Comparison of ENCODE assay signal across 11 mouse cellular contexts in genomic region chr19:24523476-24524313, GRCm38 (mm10). TPM values are rescaled to one million over a fixed set of nuclear protein-coding genes. Genes with fewer than 3 reads are reported as not detected.
A peak's percentile ranks its signal among the peaks of the same experiment; 100 is the strongest.
DNase-seq lines count a peak whose midpoint lies in the region; ATAC-seq and TF ChIP-seq lines count a peak whose summit lies in the region.
"Had no signal": no experiment of that assay in that cellular context is flagged by ENCODE, and none has a peak within 500 bp of the region (broad histone marks: within the 10 kb centered on the region; RNA-seq: fewer than 3 reads in every experiment).

No protein-coding gene starts in this region.

- H3K9ac ChIP-seq in forebrain, postnatal 0 days: no peak overlapping the region
- no peak overlapping the region for H3K9ac ChIP-seq in forebrain, embryonic 13.5 days
- H3K9ac ChIP-seq: limb, embryonic 15.5 days; midbrain, embryonic 13.5 days had no signal

- 71% methylated on average over 15 of the region's 15 CpGs for WGBS in forebrain, postnatal 0 days
- WGBS in forebrain, embryonic 13.5 days: 75% methylated on average over 15 of the region's 15 CpGs

- H3K27ac ChIP-seq in forebrain, postnatal 0 days (ENCODE audit: low read depth, low read length): no peak overlapping the region
- H3K27ac ChIP-seq in forebrain, embryonic 13.5 days: no peak overlapping the region
- H3K27ac ChIP-seq in layer of hippocampus, adult 2 months: 0 out of 2 replicates have a peak overlapping the region, but pooled peaks have one; percentile 43
- H3K27ac ChIP-seq in gastrocnemius, adult 2 months: no peak overlapping the region
- H3K27ac ChIP-seq: limb, embryonic 15.5 days; midbrain, embryonic 13.5 days had no signal

- intact Hi-C loops in gastrocnemius, adult 2 months (cut with DNase I): no loop called here

- H3K4me1 ChIP-seq in forebrain, postnatal 0 days (ENCODE audit: insufficient read depth): no peaks in the 10 kb centered on the region
- H3K4me1 ChIP-seq in forebrain, embryonic 13.5 days: no peaks in the 10 kb centered on the region
- H3K4me1 ChIP-seq: limb, embryonic 15.5 days; midbrain, embryonic 13.5 days had no signal

- H3K27me3 ChIP-seq in forebrain, postnatal 0 days (ENCODE audit: insufficient read depth, low read length): no peaks in the 10 kb centered on the region
- H3K27me3 ChIP-seq in forebrain, embryonic 13.5 days: no peaks in the 10 kb centered on the region
- H3K27me3 ChIP-seq: limb, embryonic 15.5 days; midbrain, embryonic 13.5 days had no signal

- H3K36me3 ChIP-seq in forebrain, postnatal 0 days (ENCODE audit: insufficient read depth): no peaks in the 10 kb centered on the region
- H3K36me3 ChIP-seq in forebrain, embryonic 13.5 days (ENCODE audit: poor library complexity, severe bottlenecking): no peaks in the 10 kb centered on the region
- H3K36me3 ChIP-seq: limb, embryonic 15.5 days; midbrain, embryonic 13.5 days had no signal

- H3K9me3 ChIP-seq in forebrain, postnatal 0 days (ENCODE audit: low read length): no peaks in the 10 kb centered on the region
- H3K9me3 ChIP-seq in forebrain, embryonic 13.5 days (replicated peaks): no peaks in the 10 kb centered on the region
- H3K9me3 ChIP-seq: limb, embryonic 15.5 days; midbrain, embryonic 13.5 days had no signal

- no peak for TF ChIP-seq CTCF in forebrain, postnatal 0 days (IDR thresholded peaks at IDR 0.05; ENCODE audit: low read depth)
- no peak for TF ChIP-seq CTCF in layer of hippocampus, adult 2 months (conservative IDR thresholded peaks at IDR 0.05)
- no peak for TF ChIP-seq CTCF in gastrocnemius, adult 2 months (IDR thresholded peaks at IDR 0.05)

- peak; percentile 26 for DNase-seq in forebrain, postnatal 0 days
- peak; percentile 90 for DNase-seq in cerebellum, adult 8-10 months
- peak; percentile 55 to 72 for DNase-seq in layer of hippocampus, adult 2 months (ENCODE audit: low spot score in 2 of 2)
- peak; percentile 12 for DNase-seq in mesoderm, embryonic 11.5 days (ENCODE audit: low read depth, low spot score)
- no peak for DNase-seq in adrenal gland, postnatal 10 days
- DNase-seq in ovary, adult 18-20 months (ENCODE audit: low spot score): no peak
- no peak for DNase-seq in gastrocnemius, adult 2 months
- DNase-seq: gastrocnemius, postnatal 25 days had no signal

- no peak for ATAC-seq in forebrain, postnatal 0 days
- no peak for ATAC-seq in forebrain, embryonic 13.5 days
- ATAC-seq: midbrain, embryonic 13.5 days had no signal

- no peak overlapping the region for H3K4me3 ChIP-seq in forebrain, postnatal 0 days (ENCODE audit: low read depth, low read length)
- no peak overlapping the region for H3K4me3 ChIP-seq in forebrain, embryonic 13.5 days
- no peak overlapping the region for H3K4me3 ChIP-seq in layer of hippocampus, adult 2 months
- H3K4me3 ChIP-seq in gastrocnemius, adult 2 months: no peak overlapping the region
- H3K4me3 ChIP-seq: limb, embryonic 15.5 days; midbrain, embryonic 13.5 days had no signal

- no peak overlapping the region for H3K4me2 ChIP-seq in forebrain, postnatal 0 days (ENCODE audit: low read depth)
- H3K4me2 ChIP-seq in forebrain, embryonic 13.5 days: no peak overlapping the region
- H3K4me2 ChIP-seq: limb, embryonic 15.5 days; midbrain, embryonic 13.5 days had no signal

RNA-seq across cellular contexts. Expression of gene Pip5k1b, which starts 32.0 kb away (rescaled TPM):
- total RNA-seq in forebrain, postnatal 0 days (2014; rRNA removed): 2.7 and 3.2 TPM in 2 replicates
- polyA plus RNA-seq in forebrain, postnatal 0 days (2015; fragmentation: Nextera tagmentation; extraction: Ambion mirVana): 1.3 and 1.8 TPM in 2 replicates
- polyA plus RNA-seq in forebrain, embryonic 13.5 days (2015; fragmentation: Nextera tagmentation; extraction: Ambion mirVana): 1.2 and 1.6 TPM in 2 replicates
- 10 to 100 TPM; 68.4 to 72.1 TPM for total RNA-seq in layer of hippocampus, adult 2 months (2021)
- total RNA-seq in adrenal gland, postnatal 10 days (2021): 10 to 100 TPM; 18.8 to 20.0 TPM
- total RNA-seq in gastrocnemius, adult 2 months (2021): under 1 TPM; 0.23 to 0.53 TPM

RNA-seq across cellular contexts. Expression of gene Fam122a, which starts 46.5 kb away (rescaled TPM):
- 12.2 and 26.0 TPM in 2 replicates for total RNA-seq in forebrain, postnatal 0 days (2014; rRNA removed)
- polyA plus RNA-seq in forebrain, postnatal 0 days (2015; fragmentation: Nextera tagmentation; extraction: Ambion mirVana): 41.7 and 56.4 TPM in 2 replicates
- 49.0 and 50.8 TPM in 2 replicates for polyA plus RNA-seq in forebrain, embryonic 13.5 days (2015; fragmentation: Nextera tagmentation; extraction: Ambion mirVana)
- total RNA-seq in layer of hippocampus, adult 2 months (2021): 10 to 100 TPM; 33.9 to 34.6 TPM
- total RNA-seq in adrenal gland, postnatal 10 days (2021): 10 to 100 TPM; 26.5 to 29.4 TPM
- total RNA-seq in gastrocnemius, adult 2 months (2021): 10 to 100 TPM; 21.8 to 23.5 TPM

Comparison
In these comparisons a context has a peak if more than half of its experiments do, and no peak if none do; other contexts are left out.
1. DNase-seq: peak in forebrain, postnatal 0 days (single experiment), cerebellum, adult 8-10 months (single experiment), layer of hippocampus, adult 2 months (2 of 2) and mesoderm, embryonic 11.5 days (single experiment); none in adrenal gland, postnatal 10 days (single experiment), ovary, adult 18-20 months (single experiment) and gastrocnemius, adult 2 months (single experiment).